Mouse (Mus musculus) lung, adult 10 weeks (tissue): ENCODE measurements around the gene Ireb2. TPM values are rescaled to one million over a fixed set of nuclear protein-coding genes. Genes with fewer than 3 reads are reported as not detected.

Experiments used
- polyA plus RNA-seq: library from polyadenylated mRNA; stranded (reverse); fragments of 350-450 nt; fragmentation: Illumina TruSeq; extraction: RNeasy Lipid Tissue Mini Kit (QIAGEN cat#74804); gene quantifications from one replicate; pipeline ENCODE4 v1.2.3, GENCODE M21; 2014; ENCODE audit warnings: low read depth, low replicate concordance; ENCODE audit not compliant: insufficient read depth

The Ireb2 gene
- 13.6 TPM for polyA plus RNA-seq

DNA sequence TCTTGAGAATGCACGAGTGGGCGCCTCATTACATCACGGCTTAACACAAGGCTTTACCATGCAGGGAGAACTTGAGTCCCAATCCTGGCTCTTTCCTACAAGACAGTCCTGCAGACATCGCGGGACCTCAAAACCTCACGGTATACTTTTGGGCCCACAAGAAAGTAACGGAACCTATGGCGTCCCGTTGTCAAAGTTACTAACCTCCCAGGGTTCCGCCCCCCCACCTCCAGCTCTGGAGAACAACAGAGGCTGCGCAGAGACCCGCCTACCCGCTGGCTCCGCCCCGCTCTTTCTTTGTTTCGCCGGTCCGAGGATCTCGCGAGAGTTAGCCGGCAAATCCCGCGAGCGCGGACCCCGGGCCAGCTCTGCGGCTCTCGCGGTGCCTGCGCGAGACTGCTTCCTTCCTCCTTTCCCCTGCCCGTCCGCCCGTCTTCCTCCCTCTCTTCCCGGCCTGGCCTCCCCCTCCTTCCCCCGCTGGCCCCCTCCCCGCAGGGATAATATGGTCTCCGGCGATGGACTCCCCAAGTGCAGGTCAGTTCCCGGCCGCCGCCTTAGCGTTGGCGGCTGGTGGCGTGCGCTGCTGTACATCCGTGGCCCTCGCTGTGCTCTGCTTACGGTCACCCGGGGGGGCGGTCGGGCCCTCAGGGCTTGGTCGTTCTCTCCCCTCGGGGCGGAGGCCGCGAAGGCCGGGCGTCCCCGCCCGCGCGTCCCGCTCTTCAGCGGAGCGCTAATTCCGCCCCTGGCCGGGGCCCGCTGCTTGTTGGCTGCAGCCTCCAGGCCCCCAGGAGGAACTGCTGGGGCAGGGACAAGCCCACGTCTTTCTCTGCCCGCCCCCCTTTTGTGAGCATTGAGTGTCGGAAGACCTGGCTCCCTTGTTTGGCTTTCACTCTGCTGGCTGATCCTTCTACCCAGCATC lies at the start of gene Ireb2:
Ireb2 (plus strand) TSS at position 427 of the 919 bp plus-strand sequence.

GRCm38 (mm10) chr9:54917010-54917677 lies 53.6 kb downstream of the Ireb2 start, which contains the start of gene Hykk:
Gene Hykk, plus strand, starts transcription at chr9:54917283.

GRCm38 (mm10) chr9:54950575-54951321 lies 87.2 kb downstream of the Ireb2 start, which contains the start of the genes Psma4 and AY074887:
Gene Psma4, plus strand, starts transcription at chr9:54950790.
Gene AY074887, minus strand, starts transcription at chr9:54950998.

Other genes with a start within 250 kb of the Ireb2 start
- 0.48 TPM for gene Acsbg1, start 201.9 kb upstream of the Ireb2 start, polyA plus RNA-seq
- 28.4 TPM for gene Dnaja4, start 164.9 kb upstream of the Ireb2 start, polyA plus RNA-seq
- 61.6 TPM for gene Wdr61, start 129.3 kb upstream of the Ireb2 start, polyA plus RNA-seq
- gene Crabp1, start 99.0 kb upstream of the Ireb2 start, polyA plus RNA-seq = 3.1 TPM
- 1.9 TPM for gene Hykk, start 53.5 kb downstream of the Ireb2 start, polyA plus RNA-seq
- gene Psma4, start 87.0 kb downstream of the Ireb2 start, polyA plus RNA-seq = 125 TPM
- gene AY074887, start 87.2 kb downstream of the Ireb2 start, polyA plus RNA-seq = not detected
- gene Chrna5, start 117.1 kb downstream of the Ireb2 start, polyA plus RNA-seq = not detected
- gene Chrna3, start 162.8 kb downstream of the Ireb2 start, polyA plus RNA-seq = 0.04 TPM
- 0.08 TPM for gene Chrnb4, start 185.0 kb downstream of the Ireb2 start, polyA plus RNA-seq